Mouse (Mus musculus): Measurements from ENCODE around the gene Med29. TPM values are rescaled to one million over a fixed set of nuclear protein-coding genes. Genes with fewer than 3 reads are reported as not detected.

The Med29 gene
- polyA plus RNA-seq, 1 experiment, result 135 TPM

- TF ChIP-seq POLR2A (IDR thresholded peaks at IDR 0.05; ENCODE audit: control insufficient read depth, low read depth, low read length), result no peak
- TF ChIP-seq CTCF (IDR thresholded peaks at IDR 0.05; ENCODE audit: control insufficient read depth, insufficient read depth, insufficient replicate concordance, low read depth, low read length), result no peak
- Histone ChIP-seq H3K4me3 (ENCODE audit: control insufficient read depth, low read depth, low read length) (no peak overlapping the region), H3K4me1 (ENCODE audit: control insufficient read depth, insufficient read depth, low read length) (peaks cover 30% of the 10 kb centered on the region), H3K27ac (ENCODE audit: control insufficient read depth, insufficient read depth, low read depth, low read length) (no peak overlapping the region), H3K36me3 (ENCODE audit: control insufficient read depth, insufficient read depth, low read length) (no peaks in the 10 kb centered on the region), H3K27me3 (ENCODE audit: control insufficient read depth, insufficient read depth, low read length) (no peaks in the 10 kb centered on the region)
Observed at GRCm38 (mm10) chr7:28385196-28385595, 7.3 kb downstream of the Med29 start.

DNA sequence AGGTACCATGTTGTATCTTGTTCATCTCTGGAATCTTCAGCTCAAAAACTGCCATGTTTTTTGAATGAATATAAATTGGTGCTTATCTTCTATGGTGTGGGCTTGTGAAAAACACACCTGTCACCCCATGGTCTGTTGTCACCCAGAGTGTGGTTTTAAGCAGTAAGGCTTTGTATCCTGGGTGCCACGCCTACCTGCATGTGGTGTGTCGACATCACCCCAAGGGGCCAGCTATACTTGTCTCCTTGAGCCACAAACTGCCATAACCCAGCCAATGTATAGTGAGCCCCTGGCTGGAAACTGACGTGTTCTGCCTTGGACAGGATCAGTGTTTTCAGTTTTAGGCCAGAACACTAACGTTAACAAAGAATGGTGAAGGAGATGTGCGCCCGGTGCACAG is 8.3 kb downstream of the Med29 start:
- Histone ChIP-seq H3K27me3 (ENCODE audit: control insufficient read depth, insufficient read depth, low read length) (no peaks in the 10 kb centered on the region), H3K27ac (ENCODE audit: control insufficient read depth, insufficient read depth, low read depth, low read length) (no peak overlapping the region), H3K4me1 (ENCODE audit: control insufficient read depth, insufficient read depth, low read length) (peaks cover 30% of the 10 kb centered on the region), H3K36me3 (ENCODE audit: control insufficient read depth, insufficient read depth, low read length) (no peaks in the 10 kb centered on the region), H3K4me3 (ENCODE audit: control insufficient read depth, low read depth, low read length) (no peak overlapping the region)
- no peak for TF ChIP-seq CTCF (IDR thresholded peaks at IDR 0.05; ENCODE audit: control insufficient read depth, insufficient read depth, insufficient replicate concordance, low read depth, low read length)
- no peak for TF ChIP-seq POLR2A (IDR thresholded peaks at IDR 0.05; ENCODE audit: control insufficient read depth, low read depth, low read length)

DNA sequence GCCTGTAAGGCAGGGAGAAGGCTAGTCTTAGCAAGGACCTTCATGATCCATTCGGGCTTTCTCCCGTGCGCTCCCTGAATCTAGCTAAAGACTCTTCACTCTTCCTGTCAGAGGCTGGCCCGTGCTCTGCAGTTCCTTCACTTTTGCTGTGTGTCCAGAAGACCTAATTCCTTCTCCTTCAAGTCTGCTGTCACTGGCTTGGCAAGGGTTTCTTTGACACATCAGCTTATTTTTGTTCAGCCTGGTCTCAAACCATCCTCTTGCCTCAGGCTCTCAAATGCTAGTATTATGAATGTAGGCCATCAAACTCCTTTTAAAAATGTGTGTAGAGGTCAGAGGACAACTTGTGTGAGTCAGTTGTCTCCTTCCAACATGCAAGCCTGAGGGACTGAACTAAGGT is 8.9 kb downstream of the Med29 start:
- H3K4me3 ChIP-seq (ENCODE audit: control insufficient read depth, low read depth, low read length), result no peak overlapping the region
- peaks cover 30% of the 10 kb centered on the region for H3K4me1 ChIP-seq (ENCODE audit: control insufficient read depth, insufficient read depth, low read length)
- no peak overlapping the region for H3K27ac ChIP-seq (ENCODE audit: control insufficient read depth, insufficient read depth, low read depth, low read length)
- H3K27me3 ChIP-seq (ENCODE audit: control insufficient read depth, insufficient read depth, low read length), result no peaks in the 10 kb centered on the region
- no peak for TF ChIP-seq POLR2A (IDR thresholded peaks at IDR 0.05; ENCODE audit: control insufficient read depth, low read depth, low read length)
- no peak for TF ChIP-seq CTCF (IDR thresholded peaks at IDR 0.05; ENCODE audit: control insufficient read depth, insufficient read depth, insufficient replicate concordance, low read depth, low read length)
- H3K36me3 ChIP-seq (ENCODE audit: control insufficient read depth, insufficient read depth, low read length), result no peaks in the 10 kb centered on the region

DNA sequence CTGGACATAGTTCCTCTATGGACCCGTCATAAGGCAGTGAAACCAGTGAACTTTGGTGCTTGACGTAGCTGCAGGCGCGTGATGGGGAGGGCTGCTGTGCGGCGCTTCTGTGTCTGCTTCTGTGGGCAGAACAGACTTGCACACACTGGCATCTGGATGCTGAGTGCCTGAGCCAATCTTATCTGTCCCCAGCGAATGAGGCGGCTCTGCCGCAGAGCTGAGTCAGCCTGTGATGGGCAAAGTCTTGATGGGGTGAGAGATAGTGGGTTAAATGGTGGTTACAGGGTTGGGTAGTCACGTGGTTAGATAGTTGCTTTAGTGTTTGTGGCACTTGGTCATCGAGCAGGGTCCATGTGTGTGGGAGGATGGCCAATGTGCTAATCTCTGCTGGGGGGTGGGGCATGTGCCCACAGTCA is 9.5 kb downstream of the Med29 start:
- H3K36me3 ChIP-seq (ENCODE audit: control insufficient read depth, insufficient read depth, low read length), result no peaks in the 10 kb centered on the region
- H3K4me1 ChIP-seq (ENCODE audit: control insufficient read depth, insufficient read depth, low read length), result peaks cover 33% of the 10 kb centered on the region
- H3K4me3 ChIP-seq (ENCODE audit: control insufficient read depth, low read depth, low read length), result peak overlapping the region; percentile 26
- no peaks in the 10 kb centered on the region for H3K27me3 ChIP-seq (ENCODE audit: control insufficient read depth, insufficient read depth, low read length)
- peak overlapping the region; percentile 88 for H3K27ac ChIP-seq (ENCODE audit: control insufficient read depth, insufficient read depth, low read depth, low read length)
- TF ChIP-seq CTCF (IDR thresholded peaks at IDR 0.05; ENCODE audit: control insufficient read depth, insufficient read depth, insufficient replicate concordance, low read depth, low read length), result no peak
- TF ChIP-seq POLR2A (IDR thresholded peaks at IDR 0.05; ENCODE audit: control insufficient read depth, low read depth, low read length), result no peak

- TF ChIP-seq CTCF (IDR thresholded peaks at IDR 0.05; ENCODE audit: control insufficient read depth, insufficient read depth, insufficient replicate concordance, low read depth, low read length), result no peak
- no peak for TF ChIP-seq POLR2A (IDR thresholded peaks at IDR 0.05; ENCODE audit: control insufficient read depth, low read depth, low read length)
- Histone ChIP-seq H3K4me1 (ENCODE audit: control insufficient read depth, insufficient read depth, low read length) (peaks cover 39% of the 10 kb centered on the region), H3K27ac (ENCODE audit: control insufficient read depth, insufficient read depth, low read depth, low read length) (peak overlapping the region; percentile 88), H3K36me3 (ENCODE audit: control insufficient read depth, insufficient read depth, low read length) (no peaks in the 10 kb centered on the region), H3K27me3 (ENCODE audit: control insufficient read depth, insufficient read depth, low read length) (no peaks in the 10 kb centered on the region), H3K4me3 (ENCODE audit: control insufficient read depth, low read depth, low read length) (peak overlapping the region; percentile 82)
Observed at GRCm38 (mm10) chr7:28382347-28382951, 10.1 kb downstream of the Med29 start.

DNA sequence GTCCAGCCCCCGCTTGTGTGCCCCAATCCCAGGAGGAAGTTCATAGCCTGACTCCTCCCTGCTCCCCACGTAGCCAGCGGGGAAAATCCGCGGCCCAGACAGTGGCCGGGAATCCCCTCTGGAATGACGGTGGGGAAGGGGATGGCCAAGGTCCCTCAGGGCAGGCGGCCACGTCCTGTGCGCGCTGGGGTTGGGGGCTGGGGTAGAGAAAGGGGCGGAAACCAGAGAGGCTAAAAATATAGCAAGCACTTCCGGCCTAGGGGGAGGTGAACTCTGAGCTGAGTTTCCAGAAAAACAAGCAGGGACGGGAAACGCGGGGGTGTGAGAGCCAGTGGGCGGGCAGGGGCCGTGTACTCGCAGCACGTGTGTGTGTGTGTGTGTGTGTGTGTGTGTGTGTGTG is 10.6 kb downstream of the Med29 start:
- Histone ChIP-seq H3K36me3 (ENCODE audit: control insufficient read depth, insufficient read depth, low read length) (no peaks in the 10 kb centered on the region), H3K27me3 (ENCODE audit: control insufficient read depth, insufficient read depth, low read length) (no peaks in the 10 kb centered on the region), H3K4me1 (ENCODE audit: control insufficient read depth, insufficient read depth, low read length) (peaks cover 40% of the 10 kb centered on the region), H3K4me3 (ENCODE audit: control insufficient read depth, low read depth, low read length) (peak overlapping the region; percentile 82), H3K27ac (ENCODE audit: control insufficient read depth, insufficient read depth, low read depth, low read length) (peak overlapping the region; percentile 91)
- no peak for TF ChIP-seq CTCF (IDR thresholded peaks at IDR 0.05; ENCODE audit: control insufficient read depth, insufficient read depth, insufficient replicate concordance, low read depth, low read length)
- TF ChIP-seq POLR2A (IDR thresholded peaks at IDR 0.05; ENCODE audit: control insufficient read depth, low read depth, low read length), result no peak

- peak overlapping the region; percentile 91 for H3K27ac ChIP-seq (ENCODE audit: control insufficient read depth, insufficient read depth, low read depth, low read length)
- H3K4me1 ChIP-seq (ENCODE audit: control insufficient read depth, insufficient read depth, low read length), result peaks cover 43% of the 10 kb centered on the region
- H3K27me3 ChIP-seq (ENCODE audit: control insufficient read depth, insufficient read depth, low read length), result no peaks in the 10 kb centered on the region
- no peaks in the 10 kb centered on the region for H3K36me3 ChIP-seq (ENCODE audit: control insufficient read depth, insufficient read depth, low read length)
- H3K4me3 ChIP-seq (ENCODE audit: control insufficient read depth, low read depth, low read length), result peak overlapping the region; percentile 82
- peak; percentile 48; the same call in 1 of the 2 replicates for TF ChIP-seq POLR2A (IDR thresholded peaks at IDR 0.05; ENCODE audit: control insufficient read depth, low read depth, low read length)
- TF ChIP-seq CTCF (IDR thresholded peaks at IDR 0.05; ENCODE audit: control insufficient read depth, insufficient read depth, insufficient replicate concordance, low read depth, low read length), result no peak
Observed at GRCm38 (mm10) chr7:28381017-28381790, 11.3 kb downstream of the Med29 start.
